Mouse (Mus musculus): ENCODE results near the gene Eme2.
"Not testable (repeated sequence)": the region's sequence is repeated elsewhere in the genome, so short reads cannot be mapped to it uniquely, and the experiment has no call there.

Gene Eme2

DNA sequence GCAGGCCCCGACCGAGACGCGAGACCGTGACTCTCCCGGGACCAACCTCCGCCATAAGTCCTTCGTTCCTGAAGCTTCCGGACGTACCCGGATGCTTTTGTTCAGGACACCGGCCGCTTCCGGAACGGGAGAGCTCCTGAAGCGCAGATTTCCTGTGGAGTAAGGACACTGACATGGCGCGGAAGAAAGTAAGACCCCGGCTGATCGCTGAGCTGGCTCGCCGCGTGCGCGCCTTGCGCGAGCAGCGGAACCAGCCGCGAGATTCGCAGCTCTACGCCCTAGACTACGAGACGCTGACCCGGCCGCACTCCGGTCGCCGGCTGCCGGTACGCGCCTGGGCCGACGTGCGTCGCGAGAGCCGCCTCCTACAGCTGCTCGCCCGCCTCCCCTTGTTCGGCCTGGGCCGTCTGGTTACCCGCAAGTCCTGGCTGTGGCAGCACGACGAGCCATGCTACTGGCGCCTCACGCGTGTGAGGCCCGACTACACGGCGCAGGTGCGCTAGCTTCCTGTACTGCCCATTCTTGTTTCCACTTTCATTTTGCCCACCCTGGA, at the start of gene Eme2, which contains the start of gene Mrps34:
Eme2 (minus strand) TSS at position 93 of the 553 bp plus-strand sequence.
Mrps34 (plus strand) TSS at position 122 of the 553 bp plus-strand sequence.
- DNase-seq (ENCODE audit: low spot score in 2 of 2) = peak in 1 of 2 experiments; percentile 85

DNA sequence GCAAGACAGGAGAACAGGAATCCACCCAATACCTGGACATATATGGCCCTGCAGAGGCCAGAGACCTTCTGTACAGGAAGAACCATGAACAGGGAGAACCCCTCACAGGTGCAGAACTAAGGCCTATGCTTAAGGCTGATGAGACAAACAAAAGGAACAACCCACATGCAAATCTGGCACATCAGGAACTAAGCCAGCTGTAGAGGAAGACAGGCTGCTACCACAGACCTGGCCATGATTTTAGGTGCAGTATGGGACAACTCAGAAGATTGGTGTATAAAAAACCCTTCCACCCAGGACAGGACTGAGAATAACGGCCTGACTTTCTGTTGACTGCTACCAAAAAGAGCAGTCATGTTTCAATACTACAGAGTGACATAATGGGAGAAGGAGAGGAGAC, 48.7 kb upstream of the Eme2 start:
- DNase-seq (ENCODE audit: low spot score in 2 of 2) = not testable (repeated sequence)

DNA sequence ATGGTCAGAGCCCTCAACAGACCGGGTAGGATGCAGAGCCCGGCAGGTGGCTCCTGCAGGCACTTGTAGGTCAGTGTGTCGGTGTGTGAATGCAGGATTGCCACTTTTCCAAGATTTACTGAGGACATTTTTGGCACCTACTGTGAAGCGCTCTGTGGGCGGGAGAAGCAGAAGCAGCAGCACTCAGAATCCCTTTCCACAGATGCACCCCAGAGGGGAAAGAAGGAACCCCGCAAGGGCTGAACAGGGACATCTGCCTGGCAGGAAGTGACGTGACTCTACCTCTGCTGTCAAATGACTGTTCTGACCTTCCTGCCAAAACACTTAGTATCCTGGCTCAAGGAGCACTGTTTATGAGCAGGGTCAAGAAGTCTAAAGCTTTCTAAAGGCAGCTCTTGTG, 48.1 kb upstream of the Eme2 start:
- peak; percentile 36 to 74 for DNase-seq (ENCODE audit: low spot score in 2 of 2)

DNA sequence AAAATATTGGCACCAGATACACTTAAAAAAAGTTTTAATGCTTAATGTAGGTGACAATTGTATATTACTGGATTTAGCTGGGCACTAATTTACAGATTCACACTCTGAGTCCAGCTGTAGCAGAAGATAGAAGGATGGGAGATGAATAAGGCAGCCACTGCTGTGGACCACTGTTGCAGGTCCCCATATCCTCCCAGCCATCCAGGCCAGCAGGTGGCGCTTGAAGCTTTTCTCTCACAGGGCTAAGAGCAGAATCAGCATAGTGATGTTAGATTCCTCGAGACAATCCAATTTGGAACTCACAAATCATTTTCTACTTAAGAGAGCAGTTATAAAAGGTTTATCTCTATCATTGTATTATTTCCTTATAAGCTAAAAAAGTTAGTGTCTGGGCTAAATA, 47.6 kb upstream of the Eme2 start:
- peak in 1 of 2 experiments; percentile 49 for DNase-seq (ENCODE audit: low spot score in 2 of 2)

DNA sequence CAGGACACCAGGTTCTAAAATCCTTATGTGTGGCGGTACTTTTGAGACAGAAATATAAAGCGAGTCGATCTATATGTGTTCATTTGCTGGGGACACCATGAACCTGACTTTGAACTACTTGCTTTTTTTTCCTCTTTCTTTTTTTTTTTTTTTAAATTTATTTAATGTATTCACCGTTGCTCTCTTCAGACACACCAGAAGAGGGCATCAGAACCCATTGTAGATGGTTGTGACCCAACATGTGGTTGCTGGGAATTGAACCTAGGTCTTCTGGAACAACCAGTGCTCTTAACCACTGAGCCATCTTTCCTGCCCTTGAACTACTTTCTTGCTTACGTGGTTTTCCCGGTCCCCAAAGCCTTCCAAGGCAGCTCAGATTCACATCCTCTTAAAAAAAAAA, 42.4 kb upstream of the Eme2 start:
- no peak for DNase-seq (ENCODE audit: low spot score in 2 of 2)

DNA sequence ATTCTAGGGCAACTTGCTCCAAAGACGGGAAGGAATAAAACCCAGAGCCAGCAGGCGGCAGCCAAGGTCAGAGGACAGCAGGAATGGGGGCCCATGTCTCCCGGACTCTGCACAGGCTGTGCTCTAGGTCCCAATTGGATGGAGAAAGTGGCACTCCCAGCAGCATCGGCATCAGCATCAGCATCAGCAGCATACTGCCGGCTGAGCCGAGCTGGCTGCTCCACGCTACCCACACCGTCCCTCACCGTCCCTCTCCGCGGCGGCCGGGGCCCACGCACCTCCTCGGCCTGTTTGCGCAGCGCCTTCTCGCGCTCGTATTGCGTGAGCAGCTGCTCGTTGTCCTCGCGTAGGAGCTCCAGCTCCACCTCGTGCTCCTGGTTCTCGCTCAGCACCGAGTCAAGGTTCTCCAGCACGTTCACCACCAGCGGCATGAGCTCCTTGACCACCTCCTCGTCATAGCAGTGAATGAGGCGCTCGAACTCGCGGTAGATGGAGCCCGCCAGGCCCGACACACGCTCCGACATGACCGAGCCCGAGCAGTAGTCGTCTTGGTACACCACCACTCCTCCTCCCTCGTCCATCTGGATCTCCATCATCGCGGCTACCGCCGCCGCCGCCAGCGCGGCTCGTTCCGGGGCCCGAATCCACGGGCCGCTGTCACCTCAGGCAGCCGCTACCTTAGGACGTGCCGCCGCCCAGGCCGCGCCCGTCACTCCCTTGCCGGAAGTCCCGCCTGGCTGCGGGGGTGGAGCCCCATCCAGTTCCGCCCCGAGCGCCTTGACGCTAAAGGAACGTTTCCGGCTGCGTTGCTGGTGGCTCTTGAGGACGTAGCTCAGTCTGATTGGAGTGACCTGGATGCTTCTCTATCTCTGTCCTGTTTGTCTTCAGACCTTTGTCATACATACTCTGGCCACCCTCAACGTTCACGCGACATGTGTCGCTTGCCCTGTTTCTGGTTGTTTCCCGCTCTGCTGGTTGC, 41.7 kb upstream of the Eme2 start, which contains the start of gene Mapk8ip3:
Mapk8ip3 (minus strand) TSS at position 719 of the 979 bp plus-strand sequence.
- DNase-seq (ENCODE audit: low spot score in 2 of 2) = peak; percentile 87 to 96

DNA sequence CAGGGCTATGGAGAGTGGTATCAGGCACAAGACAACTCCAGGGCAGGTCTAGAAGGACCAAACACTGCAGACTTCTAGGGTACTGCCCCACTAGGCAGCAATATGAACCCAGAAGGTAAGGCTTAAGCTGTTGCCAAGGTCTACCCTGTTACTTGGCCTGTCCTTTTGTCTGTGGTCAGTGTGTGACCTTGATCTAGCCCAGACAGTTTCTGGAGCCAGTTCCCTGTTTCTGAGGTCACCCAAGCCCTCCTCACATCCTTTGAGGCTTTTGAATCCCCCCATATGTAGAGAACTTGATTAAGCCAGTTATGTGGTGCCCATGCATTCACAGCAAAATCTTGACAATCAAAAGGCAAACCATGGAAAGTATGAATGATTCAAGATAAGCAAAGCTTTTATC, 40.8 kb upstream of the Eme2 start:
- no peak for DNase-seq (ENCODE audit: low spot score in 2 of 2)

DNA sequence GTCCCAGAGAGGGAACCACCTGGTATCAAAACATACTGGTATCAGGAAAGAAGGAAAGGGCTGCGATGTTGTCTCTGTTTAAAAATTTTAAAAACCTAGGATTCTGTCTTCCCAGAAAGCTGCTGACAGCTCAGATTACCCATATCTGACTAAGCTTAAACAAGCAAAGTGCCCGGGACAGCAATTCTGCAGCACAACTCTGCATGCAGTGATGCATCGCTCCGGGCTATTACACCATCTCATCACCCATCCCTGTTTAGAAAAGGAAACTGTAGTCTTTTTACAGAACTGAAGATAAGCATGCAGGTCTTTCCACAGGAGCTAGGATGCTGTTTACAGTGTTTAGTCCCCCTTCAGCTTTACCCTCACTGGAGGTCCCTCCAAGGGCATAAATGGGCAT, 40.0 kb upstream of the Eme2 start:
- DNase-seq (ENCODE audit: low spot score in 2 of 2) = no peak

DNA sequence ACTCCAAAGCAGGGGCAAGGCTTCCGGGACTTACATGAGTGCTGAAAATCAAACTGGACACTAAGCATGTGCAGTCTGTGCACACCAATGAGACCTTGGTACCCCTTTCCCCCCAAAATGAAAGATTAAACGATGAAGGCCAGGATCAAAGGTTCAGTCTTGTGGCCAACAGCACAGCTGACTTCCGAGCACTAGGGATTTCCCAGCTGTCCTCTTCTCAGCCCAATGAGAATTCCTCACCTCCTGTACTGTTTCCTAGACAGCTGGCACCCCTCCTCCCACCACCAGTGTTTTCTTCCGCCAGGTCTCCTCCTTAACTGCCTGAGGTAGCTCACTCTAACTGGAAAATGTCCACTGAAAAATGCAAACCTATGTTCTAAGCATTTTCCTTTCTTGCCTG, 38.3 kb upstream of the Eme2 start:
- DNase-seq (ENCODE audit: low spot score in 2 of 2) = no peak

DNA sequence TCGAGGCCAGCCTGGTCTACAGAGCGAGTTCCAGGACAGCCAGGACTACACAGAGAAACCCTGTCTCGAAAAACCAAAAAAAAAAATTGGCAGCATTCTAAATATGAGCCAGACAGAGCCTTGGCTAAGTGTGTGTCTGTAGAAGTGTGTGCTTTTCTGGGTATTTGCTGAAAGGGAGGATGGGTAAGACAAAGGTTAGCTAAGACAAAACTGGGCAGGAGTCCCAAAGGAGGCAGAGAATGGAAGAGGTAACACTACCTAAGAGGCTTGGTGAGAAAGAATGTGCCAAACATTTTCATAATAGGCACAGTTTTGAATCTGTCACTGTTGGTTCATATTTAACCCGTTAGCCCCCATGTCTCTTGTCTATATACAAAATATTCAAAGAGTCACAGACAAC, 37.5 kb upstream of the Eme2 start:
- DNase-seq (ENCODE audit: low spot score in 2 of 2) = no peak

DNA sequence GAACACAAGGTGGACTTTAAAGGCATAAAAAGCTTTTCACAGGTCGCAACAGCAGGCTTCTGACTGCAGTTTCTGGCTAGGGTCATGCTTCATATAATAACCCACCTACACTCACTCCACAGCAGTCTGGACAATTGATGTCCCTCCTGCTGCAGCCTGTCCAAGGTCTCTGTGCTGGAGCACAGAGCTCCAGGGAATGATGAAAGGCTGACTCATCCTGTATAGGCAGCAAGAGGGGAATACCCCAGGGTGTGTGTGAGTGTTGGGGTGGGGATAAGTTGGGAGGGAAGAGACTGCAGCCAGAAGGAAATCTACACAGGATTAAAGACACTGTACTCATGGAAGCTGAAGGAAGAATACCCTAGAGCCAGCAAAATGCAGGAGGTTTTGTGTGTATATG, 34.6 kb upstream of the Eme2 start:
- no peak for DNase-seq (ENCODE audit: low spot score in 2 of 2)

DNA sequence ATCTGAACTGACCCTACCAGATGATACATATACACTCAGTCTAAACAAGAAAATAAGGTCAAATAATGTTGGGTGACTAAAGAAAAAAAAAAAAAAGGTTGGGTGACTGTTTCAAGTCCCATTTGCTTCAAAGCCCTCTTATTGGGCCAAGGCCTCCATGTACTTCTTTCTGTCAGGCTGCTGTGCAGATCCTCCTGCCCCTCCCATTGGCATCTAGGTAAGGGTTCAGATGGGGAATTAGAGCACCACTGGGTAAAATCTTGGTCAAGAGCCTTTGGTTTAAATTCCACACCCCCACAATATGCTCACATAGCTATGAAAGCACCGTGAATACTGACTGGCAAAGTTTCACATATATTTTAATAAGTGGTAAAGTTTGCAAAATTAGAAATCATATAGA, 28.4 kb upstream of the Eme2 start:
- DNase-seq (ENCODE audit: low spot score in 2 of 2) = no peak

DNA sequence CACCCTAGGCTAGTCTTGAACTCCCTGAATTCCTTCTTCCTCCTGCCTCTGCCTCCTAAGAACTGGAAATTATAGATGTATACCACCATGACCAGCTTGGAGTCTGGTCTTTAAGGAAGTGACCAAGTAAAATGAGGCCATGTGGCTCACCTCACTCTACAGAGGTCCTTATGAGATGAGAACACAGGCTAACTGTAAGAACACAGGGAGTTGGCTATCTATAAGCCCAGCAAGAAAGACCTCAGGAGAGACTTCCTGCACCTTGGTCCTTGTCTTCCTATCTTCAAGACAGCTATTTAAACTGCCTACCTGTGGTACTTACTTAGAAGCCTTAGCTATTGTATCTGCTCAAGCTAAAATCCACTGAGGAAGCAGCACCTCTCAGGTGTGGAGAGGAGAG, 19.1 kb upstream of the Eme2 start:
- no peak for DNase-seq (ENCODE audit: low spot score in 2 of 2)

DNA sequence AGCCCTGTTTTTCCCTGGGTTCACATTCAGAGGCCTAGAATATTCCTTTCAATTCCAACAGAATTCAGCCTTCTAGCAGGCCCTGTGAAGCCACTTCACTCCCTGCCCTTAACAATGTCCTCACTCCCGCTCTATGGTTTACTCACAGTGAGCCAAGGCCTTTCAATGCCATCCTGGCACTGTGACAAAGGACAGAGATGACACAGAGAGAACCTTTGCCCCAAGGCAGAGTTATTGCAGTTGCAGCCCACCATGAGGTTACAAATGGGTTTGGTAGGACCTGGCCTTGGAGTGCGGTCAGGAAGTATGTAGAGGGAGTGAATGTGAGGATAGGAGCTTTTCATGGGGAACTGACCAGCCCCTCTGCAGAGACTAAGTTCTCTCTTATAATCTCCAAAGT, 12.7 kb upstream of the Eme2 start:
- no peak for DNase-seq (ENCODE audit: low spot score in 2 of 2)

DNA sequence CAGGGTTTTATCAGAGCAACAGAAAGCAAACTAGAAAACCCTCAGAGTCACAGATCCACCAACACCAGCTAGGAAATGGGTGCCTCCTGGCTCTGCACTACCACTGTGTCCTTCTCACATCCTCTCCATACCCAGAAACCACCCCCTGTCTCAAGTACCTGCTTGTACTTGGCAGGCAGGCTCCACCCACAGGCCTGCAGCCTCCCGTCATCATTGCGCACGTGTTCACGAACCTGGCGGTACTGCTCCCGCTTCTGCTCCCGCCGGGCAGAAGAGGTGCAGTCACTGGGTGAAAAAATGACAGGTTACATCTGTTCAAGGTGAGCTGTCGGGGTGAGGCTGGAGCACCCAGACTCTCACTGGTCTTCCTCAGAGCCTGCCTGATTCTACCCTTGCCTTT, 8.9 kb upstream of the Eme2 start:
- DNase-seq (ENCODE audit: low spot score in 2 of 2) = no peak

DNA sequence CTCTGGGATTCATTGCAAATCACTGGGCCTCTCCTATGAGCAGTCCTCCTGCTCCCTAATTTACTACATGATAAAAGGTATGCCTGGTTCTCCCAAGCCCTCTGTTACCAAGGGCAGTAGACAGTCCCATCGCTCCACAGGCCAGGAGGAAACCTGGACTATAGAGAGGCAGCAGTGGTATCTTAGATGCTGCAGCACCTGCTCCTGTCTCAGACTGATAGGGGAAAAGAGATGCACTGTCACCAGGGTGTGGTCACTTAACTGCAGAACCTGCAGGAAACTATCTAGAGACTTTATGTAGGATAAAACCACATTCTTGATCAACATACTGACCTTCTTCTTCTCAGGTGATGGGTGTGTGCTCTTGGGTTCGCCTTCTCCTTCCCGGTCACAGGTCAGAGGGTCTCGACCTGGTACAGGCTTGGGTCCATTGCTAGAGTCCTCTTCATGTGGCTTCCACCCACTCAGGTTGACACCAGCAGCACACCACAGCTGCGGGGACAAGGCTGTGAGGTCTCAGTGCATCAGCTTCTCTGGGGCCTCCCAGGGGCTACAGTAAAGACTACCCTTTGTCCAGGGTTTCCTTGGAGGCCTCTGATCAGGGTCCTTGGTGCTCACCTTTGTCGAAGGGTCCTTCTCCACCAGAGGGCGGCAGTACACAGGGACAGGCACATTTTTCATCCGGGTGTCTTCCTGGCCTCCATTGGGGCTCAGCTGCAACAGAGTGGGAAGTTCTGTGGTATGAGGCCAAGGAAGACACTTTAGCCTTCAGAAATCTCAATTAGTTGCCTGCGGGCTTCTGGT, 8.0 kb upstream of the Eme2 start:
- no peak for DNase-seq (ENCODE audit: low spot score in 2 of 2)

DNA sequence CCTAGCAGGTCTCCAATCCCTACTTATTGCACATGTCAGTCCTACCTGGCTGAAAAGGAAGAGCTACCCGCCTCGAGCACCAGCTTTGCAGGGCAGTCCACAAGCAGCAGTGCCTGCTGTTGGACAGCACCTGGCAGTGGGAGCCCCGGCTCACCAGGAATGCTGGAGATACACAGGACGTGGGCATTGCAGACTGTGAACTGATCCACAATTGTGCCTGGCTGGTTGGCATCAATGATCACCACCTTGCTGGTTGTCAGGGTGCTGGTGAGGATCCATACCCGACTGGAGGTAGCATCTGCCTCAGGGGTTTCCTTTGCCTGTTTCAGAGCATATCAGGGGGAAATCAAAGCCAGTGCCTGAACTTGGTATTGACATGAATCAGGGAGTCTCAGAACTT, 7.2 kb upstream of the Eme2 start:
- no peak for DNase-seq (ENCODE audit: low spot score in 2 of 2)

DNA sequence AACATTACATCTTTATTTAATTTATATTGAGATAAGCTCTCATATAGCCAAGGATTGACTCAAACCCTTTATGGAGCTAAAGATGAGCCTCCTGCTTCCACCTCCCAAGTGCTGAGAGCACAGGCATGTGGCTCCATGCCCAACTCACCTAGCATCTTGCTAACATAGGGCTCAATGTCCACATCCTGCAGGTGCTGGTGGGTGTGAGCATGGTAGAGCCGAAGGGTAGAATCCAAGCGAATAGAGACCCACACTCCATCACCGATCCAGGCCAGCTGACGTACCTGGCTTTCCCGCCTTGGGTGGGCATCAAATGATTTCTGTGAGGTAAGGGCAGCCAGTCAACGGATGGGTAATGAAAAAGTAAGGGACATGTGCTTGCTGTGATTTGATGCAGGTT, 5.1 kb upstream of the Eme2 start:
- no peak for DNase-seq (ENCODE audit: low spot score in 2 of 2)

DNA sequence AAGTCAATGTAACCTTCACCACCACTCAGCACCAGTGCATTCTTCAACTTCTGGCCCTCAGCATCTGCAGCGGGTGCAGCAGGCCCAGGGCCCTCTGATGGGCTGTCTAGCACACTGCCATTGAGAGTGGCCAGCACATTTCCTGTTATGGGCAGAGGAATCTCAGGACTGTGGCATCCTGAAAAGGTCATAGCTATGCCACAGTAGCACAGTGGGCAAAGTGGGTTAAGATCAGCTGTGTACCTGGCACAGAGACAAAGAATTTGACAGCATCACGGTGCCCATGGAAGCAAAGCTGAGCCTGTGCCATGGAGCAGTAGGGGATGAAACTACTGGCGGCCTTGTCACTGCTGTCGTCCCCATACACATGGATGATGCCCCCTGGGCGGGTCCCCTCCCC, 4.3 kb upstream of the Eme2 start:
- no peak for DNase-seq (ENCODE audit: low spot score in 2 of 2)

DNA sequence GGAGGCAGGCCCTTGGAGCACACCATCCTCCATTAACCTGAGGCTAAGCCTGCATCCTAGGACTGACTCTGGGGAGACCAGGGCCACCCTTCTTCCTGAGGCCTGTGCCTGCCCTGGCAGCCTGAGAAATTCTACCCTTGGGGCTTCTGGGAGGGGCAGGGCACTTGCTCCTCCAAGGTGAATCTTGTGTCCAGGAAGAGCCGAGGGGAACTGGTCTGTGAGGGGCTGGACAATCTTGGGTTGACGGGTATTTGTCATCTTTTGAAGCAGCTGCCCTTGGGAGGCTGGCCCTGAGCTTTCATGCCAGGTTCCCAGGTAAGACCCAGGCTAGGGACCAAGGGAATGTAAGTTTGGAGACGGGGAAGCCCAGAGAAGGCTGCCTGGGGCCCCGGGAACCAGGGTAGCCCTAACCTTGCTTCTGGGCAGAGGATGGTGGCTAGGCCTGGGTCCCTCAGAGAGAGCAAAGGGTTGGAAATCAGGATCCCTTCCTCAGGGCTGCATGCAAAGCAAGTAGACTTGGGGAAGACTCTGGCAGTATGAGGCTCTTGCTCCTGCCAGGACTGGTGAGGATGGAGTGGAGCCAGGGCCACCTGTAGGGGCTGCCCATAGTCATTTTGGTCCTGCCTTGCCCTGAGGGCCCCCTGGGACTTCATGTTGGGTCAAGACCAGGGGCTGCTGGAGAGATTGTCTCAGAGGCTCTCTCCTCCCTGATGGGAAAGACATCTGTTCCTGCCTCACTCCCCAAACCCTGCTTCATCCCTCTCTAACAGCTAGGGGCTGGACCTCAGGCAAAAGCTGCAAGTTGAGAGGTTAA, 3.4 kb upstream of the Eme2 start:
- no peak for DNase-seq (ENCODE audit: low spot score in 2 of 2)

DNA sequence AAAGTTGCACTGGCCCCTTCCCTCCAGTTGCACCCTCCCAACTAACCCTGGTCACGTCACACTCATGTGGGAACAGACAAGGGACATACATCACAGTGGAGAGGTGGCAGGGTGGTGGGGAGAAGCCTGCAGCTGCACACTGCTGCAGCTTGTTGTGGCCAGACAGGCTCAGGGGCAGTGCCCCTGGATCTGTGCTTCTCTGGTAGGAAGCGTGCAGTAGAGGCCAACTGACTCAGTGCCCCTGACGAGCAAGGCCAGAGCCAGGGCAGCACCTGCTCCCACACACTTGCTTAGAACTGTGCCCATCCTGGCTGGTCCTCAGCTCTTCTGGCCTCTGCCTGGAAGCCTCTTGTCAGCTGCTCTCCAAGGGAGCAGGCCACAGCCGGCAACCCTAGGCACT, 2.7 kb upstream of the Eme2 start:
- DNase-seq (ENCODE audit: low spot score in 2 of 2) = no peak

DNA sequence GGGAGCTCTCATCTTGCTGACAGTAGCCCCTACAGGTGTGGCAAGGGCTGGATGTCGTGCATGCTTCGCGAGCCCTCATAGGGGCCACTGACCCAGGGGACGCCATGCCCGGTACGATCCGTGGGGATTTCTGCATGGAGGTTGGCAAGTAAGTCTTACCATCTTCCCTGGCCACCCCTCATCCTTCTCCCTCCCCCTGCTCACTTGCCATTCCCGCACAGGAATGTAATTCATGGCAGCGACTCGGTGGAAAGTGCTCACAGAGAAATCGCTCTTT, 2.0 kb upstream of the Eme2 start:
- DNase-seq (ENCODE audit: low spot score in 2 of 2) = no peak

Measured in left cerebral cortex, adult 9 months (tissue).